Mouse (Mus musculus) gastrocnemius, postnatal 25 days (tissue): ENCODE results near the gene Ercc6. TPM values are rescaled to one million over a fixed set of nuclear protein-coding genes. Genes with fewer than 3 reads are reported as not detected.

ENCODE experiments used
- DNase-seq: peaks from one replicate; pipeline ENCODE4 v3.0.0; 2022
- long read RNA-seq, 2 experiments: library from polyadenylated mRNA; stranded (forward); transcript quantifications; one replicate each; pipeline ENCODE4 v2.0.0; 2021
- total RNA-seq, 2 experiments: library from RNA; stranded (reverse); gene quantifications; 1 replicate in 1 of 2; 2 replicates in 1 of 2; pipeline ENCODE4 v1.2.3; 2021

Gene Ercc6
- total RNA-seq, result 1 to 10 TPM; 3.8 to 4.0 TPM
- long read RNA-seq, experiment 1, result 0 reads
- long read RNA-seq, experiment 2, partial matches to known transcripts, result 0 of 2 reads
- long read RNA-seq, experiment 2, other reads (novel, unspliced or antisense), result 2 of 2 reads

- DNase-seq, result peak; percentile 89
These were observed at the start of gene Ercc6 for GRCm38 (mm10) chr14:32513336-32514032. Gene Ercc6 (plus strand): TSS chr14:32513521.

- DNase-seq, result no peak
These were observed 48.5 kb upstream of the Ercc6 start, which contains the start of gene Slc18a3 for GRCm38 (mm10) chr14:32464601-32465505. Gene Slc18a3 (minus strand): TSS chr14:32464850.

GRCm38 (mm10) chr14:32465506-32465870 is 47.8 kb upstream of the Ercc6 start:
- no peak for DNase-seq

GRCm38 (mm10) chr14:32465889-32466288 is 47.4 kb upstream of the Ercc6 start, which contains the start of gene Chat:
Gene Chat (minus strand): TSS chr14:32465989.
- DNase-seq, result no peak

GRCm38 (mm10) chr14:32467606-32468005 is 45.7 kb upstream of the Ercc6 start:
- no peak for DNase-seq

GRCm38 (mm10) chr14:32472996-32473395 is 40.3 kb upstream of the Ercc6 start:
- no peak for DNase-seq

- no peak for DNase-seq
These were observed 36.8 kb upstream of the Ercc6 start for GRCm38 (mm10) chr14:32476559-32476958.

- DNase-seq, result no peak
These were observed 35.7 kb upstream of the Ercc6 start for GRCm38 (mm10) chr14:32477581-32477980.

- no peak for DNase-seq
These were observed 31.3 kb upstream of the Ercc6 start for GRCm38 (mm10) chr14:32482061-32482460.

GRCm38 (mm10) chr14:32492521-32492920 is 20.8 kb upstream of the Ercc6 start:
- no peak for DNase-seq

GRCm38 (mm10) chr14:32496115-32496850 is 17.0 kb upstream of the Ercc6 start:
- DNase-seq, result no peak

GRCm38 (mm10) chr14:32501303-32501702 is 12.0 kb upstream of the Ercc6 start:
- no peak for DNase-seq

- DNase-seq, result no peak
These were observed 10.3 kb upstream of the Ercc6 start for GRCm38 (mm10) chr14:32502764-32503688.

- DNase-seq, result no peak
These were observed 9.4 kb upstream of the Ercc6 start for GRCm38 (mm10) chr14:32503897-32504296.

- DNase-seq, result no peak
These were observed 7.0 kb upstream of the Ercc6 start for GRCm38 (mm10) chr14:32506329-32506728.

GRCm38 (mm10) chr14:32507216-32507615 is 6.1 kb upstream of the Ercc6 start:
- no peak for DNase-seq

- DNase-seq, result no peak
These were observed 5.1 kb upstream of the Ercc6 start for GRCm38 (mm10) chr14:32508105-32508835.

- no peak for DNase-seq
These were observed 3.8 kb upstream of the Ercc6 start for GRCm38 (mm10) chr14:32509443-32509961.

- DNase-seq, result peak; percentile 13
These were observed 409 bp upstream of the Ercc6 start for GRCm38 (mm10) chr14:32512912-32513311.

- no peak for DNase-seq
These were observed 2.8 kb downstream of the Ercc6 start for GRCm38 (mm10) chr14:32516086-32516485.
